Mouse (Mus musculus): ENCODE results near the gene Zdhhc11. TPM values are rescaled to one million over a fixed set of nuclear protein-coding genes. Genes with fewer than 3 reads are reported as not detected.

Zdhhc11 gene
- polyA plus RNA-seq (2014; fragmentation: Illumina TruSeq; extraction: RNeasy Lipid Tissue Mini Kit (QIAGEN cat#74804); ENCODE audit: low replicate concordance), result not detected

DNA sequence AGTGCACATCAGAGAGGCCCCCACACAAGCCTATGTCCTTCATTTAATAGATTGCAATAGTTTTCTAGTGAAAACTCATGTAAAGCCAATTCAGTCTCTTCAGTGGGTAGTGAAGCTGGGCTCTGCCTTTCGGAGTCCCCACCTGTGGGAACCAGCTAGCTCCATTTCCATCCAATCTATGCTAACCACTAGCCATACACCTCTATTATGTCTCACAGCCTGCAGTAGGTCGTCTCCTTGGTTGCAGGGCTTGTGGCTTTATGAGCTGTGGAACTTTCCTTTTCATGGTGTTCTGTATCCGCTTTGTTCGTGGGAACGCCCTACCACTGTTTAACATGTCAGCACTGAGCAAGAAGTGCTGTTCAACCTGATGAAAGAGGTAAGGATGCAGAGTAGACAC, at the start of gene Zdhhc11:
Zdhhc11 (plus strand) TSS at position 301 of the 400 bp plus-strand sequence.

GRCm38 (mm10) chr13:73937321-73938176, 26.1 kb upstream of the Zdhhc11 start, which contains the start of the genes Trip13 and Brd9:
Gene Trip13 (minus strand): TSS chr13:73937784.
Gene Brd9 (plus strand): TSS chr13:73937811.

DNA sequence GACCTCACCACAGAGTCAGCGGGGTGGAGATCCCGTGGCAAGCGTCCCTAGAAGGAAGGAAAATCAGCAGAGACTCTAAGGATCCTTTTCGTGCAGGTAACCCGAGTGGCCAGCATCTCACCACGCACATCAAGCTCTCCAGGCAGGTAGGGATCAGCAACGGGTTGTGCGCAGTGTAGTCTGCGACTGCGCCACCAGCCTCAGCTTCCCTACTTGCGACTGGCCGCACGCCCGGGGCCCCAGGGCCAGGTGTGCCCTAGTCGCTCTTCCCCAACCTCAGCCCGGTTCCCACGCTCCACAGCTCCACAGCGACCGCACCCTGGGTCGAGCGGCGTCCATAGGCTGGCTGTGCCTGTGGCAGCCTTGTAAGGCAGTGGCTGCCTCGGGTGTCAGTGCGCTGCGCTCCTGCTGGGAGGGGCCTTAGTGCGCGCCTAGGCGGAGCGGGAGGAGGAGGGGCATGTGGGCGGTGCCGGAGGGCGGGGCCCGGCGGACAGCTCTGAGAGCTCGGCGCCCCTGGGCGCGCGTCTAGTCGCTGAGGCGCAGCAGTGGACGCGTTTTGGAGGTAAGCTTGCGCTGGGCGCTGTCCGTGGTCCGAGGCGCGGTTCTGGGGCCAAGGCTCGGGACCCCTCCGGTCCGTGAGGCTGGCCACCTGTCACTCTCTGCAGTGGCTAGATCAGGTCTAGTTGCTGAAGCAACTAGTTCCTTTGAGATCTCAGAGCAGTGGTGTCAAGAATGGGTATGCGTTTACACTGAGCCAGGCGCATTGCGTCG, 45.5 kb downstream of the Zdhhc11 start, which contains the start of gene Tppp:
Tppp (plus strand) TSS at position 460 of the 771 bp plus-strand sequence.

Other genes starting within 250 kb of the Zdhhc11 start
- gene Slc12a7, start 230.8 kb upstream of the Zdhhc11 start, polyA plus RNA-seq (2014; fragmentation: Illumina TruSeq; extraction: RNeasy Lipid Tissue Mini Kit (QIAGEN cat#74804); ENCODE audit: low replicate concordance), result 12.3 TPM
- gene Nkd2, start 116.2 kb upstream of the Zdhhc11 start, polyA plus RNA-seq (2014; fragmentation: Illumina TruSeq; extraction: RNeasy Lipid Tissue Mini Kit (QIAGEN cat#74804); ENCODE audit: low replicate concordance), result 2.2 TPM
- gene Trip13, start 26.1 kb upstream of the Zdhhc11 start, polyA plus RNA-seq (2014; fragmentation: Illumina TruSeq; extraction: RNeasy Lipid Tissue Mini Kit (QIAGEN cat#74804); ENCODE audit: low replicate concordance), result 15.3 TPM
- 28.3 TPM for gene Brd9, start 26.0 kb upstream of the Zdhhc11 start, polyA plus RNA-seq (2014; fragmentation: Illumina TruSeq; extraction: RNeasy Lipid Tissue Mini Kit (QIAGEN cat#74804); ENCODE audit: low replicate concordance)
- gene Tppp, start 45.6 kb downstream of the Zdhhc11 start, polyA plus RNA-seq (2014; fragmentation: Illumina TruSeq; extraction: RNeasy Lipid Tissue Mini Kit (QIAGEN cat#74804); ENCODE audit: low replicate concordance), result 14.6 TPM
- gene Cep72, start 98.4 kb downstream of the Zdhhc11 start, polyA plus RNA-seq (2014; fragmentation: Illumina TruSeq; extraction: RNeasy Lipid Tissue Mini Kit (QIAGEN cat#74804); ENCODE audit: low replicate concordance), result 4.5 TPM
- 90.4 TPM for gene Slc9a3, start 157.6 kb downstream of the Zdhhc11 start, polyA plus RNA-seq (2014; fragmentation: Illumina TruSeq; extraction: RNeasy Lipid Tissue Mini Kit (QIAGEN cat#74804); ENCODE audit: low replicate concordance)
- gene Exoc3, start 244.9 kb downstream of the Zdhhc11 start, polyA plus RNA-seq (2014; fragmentation: Illumina TruSeq; extraction: RNeasy Lipid Tissue Mini Kit (QIAGEN cat#74804); ENCODE audit: low replicate concordance), result 32.0 TPM